Mouse (Mus musculus): ENCODE data around the gene Olfr368.

Olfr368 gene

DNA sequence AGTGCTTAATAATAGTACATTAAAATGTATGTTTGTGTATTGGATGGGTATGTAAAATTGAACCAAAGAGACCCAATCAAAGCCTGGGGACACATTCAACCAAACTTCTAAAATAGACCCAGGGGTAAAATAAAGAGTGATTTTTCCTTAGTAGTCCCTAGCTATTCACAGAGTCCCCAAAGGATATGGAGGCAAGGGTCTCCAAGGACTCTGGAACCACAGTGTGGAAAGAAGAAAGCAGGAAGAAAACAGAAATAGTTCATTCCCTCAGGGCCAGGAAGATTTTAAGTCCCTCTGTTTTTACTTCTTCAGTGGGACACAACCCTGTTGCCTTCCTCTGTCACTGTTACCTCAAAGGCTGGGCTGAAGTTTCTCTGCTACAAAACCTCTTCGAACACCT lies at the start of gene Olfr368:
Olfr368 (plus strand) TSS at position 301 of the 400 bp plus-strand sequence.
- DNase-seq (ENCODE audit: inconsistent age in 2 of 2, low spot score in 1 of 2): no peak

DNA sequence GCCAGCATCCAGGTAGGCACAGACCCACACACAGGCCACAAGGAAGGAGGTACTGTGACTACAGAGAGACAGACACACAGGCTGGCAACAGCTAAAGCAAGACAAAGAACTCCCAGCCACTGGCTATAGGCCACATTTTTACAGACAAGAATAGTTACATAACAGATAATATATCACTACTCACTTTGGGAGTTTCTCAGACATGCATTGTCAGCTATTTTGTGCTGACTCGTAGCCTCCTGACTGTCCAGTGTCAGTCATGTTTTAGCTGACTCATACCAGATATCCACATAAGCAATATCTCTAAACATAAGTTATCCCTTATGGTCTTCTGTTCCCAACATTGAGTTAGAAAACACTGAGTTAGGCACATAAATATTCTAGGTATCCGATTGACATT lies 7.0 kb downstream of the Olfr368 start:
- no peak for DNase-seq (ENCODE audit: inconsistent age in 2 of 2, low spot score in 1 of 2)

DNA sequence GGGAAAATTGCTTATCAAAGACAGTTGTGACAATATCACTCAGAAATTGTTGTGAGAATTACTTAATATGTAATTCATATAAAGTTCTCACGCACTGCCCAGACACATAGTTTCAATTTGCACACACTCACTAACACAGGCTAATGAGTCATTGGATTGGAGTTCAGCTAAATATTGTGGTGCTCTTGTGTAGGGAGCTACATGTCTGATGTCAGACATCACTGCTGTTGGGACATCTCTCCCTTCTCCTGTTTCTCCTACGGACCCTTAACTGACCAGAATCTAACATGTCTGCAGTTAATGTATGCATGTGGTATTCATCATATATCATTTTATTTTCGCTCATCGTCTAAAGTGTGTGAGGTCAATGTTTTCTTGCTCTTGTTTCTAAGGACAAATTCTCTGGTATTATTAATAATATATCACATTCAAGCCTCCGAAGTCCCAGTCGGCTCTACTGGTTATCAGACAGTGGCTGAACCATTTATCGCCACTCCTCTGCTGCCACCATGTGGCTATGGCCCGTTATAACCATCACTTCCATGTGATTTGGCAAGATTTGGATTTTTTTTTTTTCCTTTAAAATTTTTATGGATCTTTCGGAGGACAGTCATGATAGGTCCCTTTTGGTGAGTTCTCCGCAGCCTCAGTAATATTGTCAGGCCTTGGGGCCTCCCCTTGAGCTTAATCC lies 12.3 kb downstream of the Olfr368 start:
- peak; percentile 32 to 76 for DNase-seq (ENCODE audit: inconsistent age in 2 of 2, low spot score in 1 of 2)

DNA sequence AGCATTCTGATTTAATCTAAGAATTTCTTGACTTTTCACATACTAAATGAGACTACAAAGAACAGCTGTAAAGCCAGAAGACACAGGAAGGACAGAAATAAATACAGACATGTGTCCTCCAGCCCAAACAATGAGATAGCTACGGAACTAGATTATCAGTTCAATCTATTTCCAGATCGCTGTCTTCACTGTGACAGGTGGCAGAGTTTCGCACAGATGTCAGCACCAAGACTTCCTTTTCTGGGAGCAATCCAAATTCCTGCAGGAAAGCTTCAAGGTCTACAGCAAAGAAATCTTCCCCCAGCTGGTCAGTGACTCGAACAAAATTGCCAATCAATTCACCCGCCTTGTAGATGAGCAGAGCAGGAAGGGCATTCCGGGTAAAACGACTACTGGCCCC lies 25.4 kb downstream of the Olfr368 start:
- DNase-seq (ENCODE audit: inconsistent age in 2 of 2, low spot score in 1 of 2): peak in 1 of 2 experiments; percentile 69

DNA sequence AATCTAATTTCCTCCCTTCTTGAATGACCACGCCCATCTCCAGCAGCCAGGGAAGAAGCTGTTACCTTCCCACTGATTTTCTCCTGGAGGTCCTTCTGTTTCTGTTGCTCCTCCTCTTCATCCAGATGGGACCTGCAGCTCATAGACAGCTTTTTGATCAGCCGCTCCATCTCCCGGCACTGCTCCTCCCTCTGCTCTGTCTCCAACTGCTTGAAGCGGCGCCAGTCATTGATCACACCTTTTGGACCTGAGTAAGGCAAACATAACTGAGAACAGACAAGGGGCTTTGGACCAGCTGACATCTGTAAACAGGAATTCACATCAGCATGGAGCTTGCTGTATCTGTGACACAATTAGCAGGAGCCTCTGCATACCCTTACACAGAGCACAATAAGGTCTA lies 29.3 kb downstream of the Olfr368 start:
- DNase-seq (ENCODE audit: inconsistent age in 2 of 2, low spot score in 1 of 2): no peak

DNA sequence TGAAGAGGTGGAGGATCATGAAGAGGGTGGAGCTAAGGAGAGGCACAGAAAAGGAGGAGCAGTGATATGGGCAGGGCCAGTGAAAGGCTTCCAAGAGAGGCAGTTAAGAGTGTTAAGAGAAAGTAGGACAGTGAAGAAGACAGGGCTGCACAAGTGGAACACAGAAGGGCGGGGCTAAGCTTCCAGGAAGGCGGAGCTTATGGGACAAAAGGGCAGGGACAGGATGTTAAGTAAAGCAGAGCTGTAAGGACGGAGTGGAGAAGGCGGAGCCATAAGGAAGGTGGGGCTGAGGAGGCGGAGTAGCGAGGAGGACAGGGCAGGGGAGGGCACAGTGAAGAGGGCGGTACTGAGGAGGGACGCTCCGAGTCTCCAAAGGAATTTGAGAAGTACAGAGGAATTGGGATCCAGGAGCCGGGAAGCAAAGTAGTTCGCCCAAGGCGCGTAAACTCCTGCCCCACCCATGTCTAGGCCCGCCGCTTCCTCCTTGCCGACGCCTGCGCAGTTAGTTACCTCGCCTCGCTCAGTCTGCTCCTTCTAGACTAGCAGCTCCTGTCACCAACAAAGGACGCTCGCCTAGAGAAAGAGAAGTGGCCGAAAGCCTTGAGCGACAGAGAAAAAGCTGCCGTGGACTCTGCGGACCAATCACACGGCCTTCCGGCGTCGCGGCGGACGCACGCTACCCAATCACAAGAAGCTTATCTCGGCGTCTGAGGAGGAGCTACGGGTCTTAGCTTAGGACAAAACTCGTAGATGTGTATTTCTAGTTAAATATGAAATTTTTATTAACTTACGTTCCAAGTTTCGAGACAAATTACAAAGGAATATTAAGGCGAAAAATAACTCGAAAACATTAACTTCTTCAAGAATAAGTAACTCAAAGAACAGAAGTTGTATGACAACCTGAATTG lies 32.6 kb downstream of the Olfr368 start, which contains the start of gene Pdcl:
Pdcl (minus strand) TSS at position 700 of the 908 bp plus-strand sequence.
- DNase-seq (ENCODE audit: inconsistent age in 2 of 2, low spot score in 1 of 2): peak; percentile 95 to 98

- DNase-seq (ENCODE audit: inconsistent age in 2 of 2, low spot score in 1 of 2): peak; percentile 34 to 44
These were observed 33.6 kb downstream of the Olfr368 start for GRCm38 (mm10) chr2:37359908-37360307.

GRCm38 (mm10) chr2:37370651-37371050 lies 44.3 kb downstream of the Olfr368 start:
- no peak for DNase-seq (ENCODE audit: inconsistent age in 2 of 2, low spot score in 1 of 2)

DNA sequence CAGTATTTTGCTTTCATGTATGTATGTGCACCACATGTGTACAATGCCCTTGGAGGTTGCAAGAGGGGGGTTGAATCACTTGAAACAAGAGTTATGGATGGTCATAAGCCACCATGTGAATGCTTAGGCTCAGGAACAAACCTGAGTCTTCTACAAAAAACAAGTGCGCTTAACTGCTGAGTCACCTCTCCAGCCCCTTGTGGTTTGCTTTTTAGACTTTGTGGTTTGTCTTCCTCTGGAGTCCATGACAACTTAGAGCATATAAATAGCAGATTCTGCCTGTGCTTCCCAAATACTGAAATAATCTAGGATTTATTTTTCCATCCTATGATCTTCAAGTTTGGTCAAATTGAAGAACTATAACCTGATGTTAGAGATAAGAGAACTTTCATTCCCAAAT lies 49.7 kb downstream of the Olfr368 start:
- DNase-seq (ENCODE audit: inconsistent age in 2 of 2, low spot score in 1 of 2): no peak

GRCm38 (mm10) chr2:37380189-37380588 lies 53.9 kb downstream of the Olfr368 start:
- DNase-seq (ENCODE audit: inconsistent age in 2 of 2, low spot score in 1 of 2): peak; percentile 52 to 82
